Mouse (Mus musculus): ENCODE data around the gene E130114P18Rik. TPM values are rescaled to one million over a fixed set of nuclear protein-coding genes. Genes with fewer than 3 reads are reported as not detected.

Gene E130114P18Rik
- total RNA-seq, 2 experiments from 2014 or later, result not detected

DNA sequence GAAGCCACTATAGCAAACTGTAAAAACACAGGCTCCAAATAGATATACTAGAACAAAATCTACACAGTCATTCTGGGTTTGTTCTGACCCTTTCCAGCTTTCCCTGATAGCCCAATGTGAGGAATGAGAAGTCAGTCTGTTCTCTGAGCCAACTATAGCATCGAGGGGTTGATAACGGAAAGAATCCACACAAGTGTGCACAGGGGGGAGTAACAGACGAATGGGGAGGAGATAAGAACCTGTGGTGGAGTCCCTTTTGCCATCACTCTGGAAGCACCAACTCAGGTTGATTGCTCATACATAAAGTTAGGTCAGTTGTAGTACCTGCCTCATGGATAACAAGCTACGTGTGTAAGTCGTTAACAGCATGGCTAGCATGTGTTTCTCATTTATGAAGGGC, 184.0 kb downstream of the E130114P18Rik start:
- DNase-seq (ENCODE audit: low spot score), result no peak
- intact Hi-C loops (cut with DNase I), result no loop called here

DNA sequence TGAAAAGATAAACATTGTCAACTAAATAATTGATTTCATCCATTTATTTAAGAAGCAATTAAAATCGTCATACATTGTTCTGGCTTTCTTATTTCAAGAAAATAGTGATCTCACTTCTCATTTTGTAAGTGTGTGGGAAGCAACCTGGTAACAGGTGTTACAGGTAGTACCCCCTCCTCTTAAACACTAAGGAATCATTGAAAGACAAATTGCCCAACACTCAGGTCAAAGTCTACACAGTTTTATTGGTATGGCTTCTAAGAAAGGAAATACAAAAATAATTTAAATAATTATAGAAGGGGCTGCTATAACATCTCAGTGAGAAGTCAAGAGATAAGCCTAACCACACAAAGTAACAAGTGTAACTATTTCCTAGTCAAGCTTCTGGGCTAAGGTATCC, 188.1 kb downstream of the E130114P18Rik start:
- intact Hi-C loops (cut with DNase I), result no loop called here
- no peak for DNase-seq (ENCODE audit: low spot score)

DNA sequence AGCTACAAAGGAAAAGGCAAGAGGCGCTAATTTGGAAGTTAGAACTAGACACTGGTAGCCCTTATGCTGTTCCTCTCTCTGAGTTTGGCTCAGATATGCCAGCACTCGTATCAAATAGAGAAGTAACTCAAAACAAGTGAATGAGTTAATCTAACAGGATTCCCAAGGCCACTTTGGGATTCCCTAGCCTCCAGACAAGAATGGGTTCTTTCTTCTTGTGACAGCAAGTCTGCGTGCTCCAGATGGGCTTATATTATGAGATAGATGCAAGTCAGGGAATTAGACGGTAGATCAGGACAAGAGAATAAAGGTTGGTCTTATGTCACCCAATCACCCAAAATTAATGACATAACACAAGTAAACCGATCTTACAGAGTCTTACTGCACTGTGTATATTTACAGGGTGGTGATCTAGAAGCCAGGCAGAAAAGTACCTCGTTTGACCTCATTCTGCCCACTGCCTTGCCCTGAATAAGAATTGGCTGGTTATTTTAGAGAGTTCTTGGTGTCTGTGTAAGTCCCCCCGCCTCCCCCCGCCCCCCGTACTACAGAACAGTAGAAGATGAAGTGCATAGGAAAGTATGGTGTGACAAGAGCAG, 190.4 kb downstream of the E130114P18Rik start:
- DNase-seq (ENCODE audit: low spot score), result no peak
- intact Hi-C loops (cut with DNase I), result no loop called here

DNA sequence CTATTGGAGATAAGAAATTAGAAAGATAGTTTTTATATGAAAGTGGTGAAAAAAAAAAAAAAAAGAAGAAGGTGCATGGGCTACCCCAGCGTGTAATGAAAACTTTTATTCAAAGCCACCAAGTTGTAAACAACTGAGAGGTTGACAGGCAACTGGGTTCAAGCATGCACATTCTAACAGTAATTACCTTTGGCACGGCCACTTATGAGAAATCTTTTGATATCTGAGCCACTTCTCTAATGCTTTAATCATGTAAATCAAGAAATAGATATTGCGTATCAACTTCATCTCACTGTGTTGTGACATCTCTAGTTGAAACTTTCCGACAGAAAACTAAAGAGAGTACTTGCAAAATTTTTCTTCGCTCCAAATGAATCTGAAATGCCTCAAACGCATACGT, 192.7 kb downstream of the E130114P18Rik start:
- intact Hi-C loops (cut with DNase I), result no loop called here
- DNase-seq (ENCODE audit: low spot score), result no peak

DNA sequence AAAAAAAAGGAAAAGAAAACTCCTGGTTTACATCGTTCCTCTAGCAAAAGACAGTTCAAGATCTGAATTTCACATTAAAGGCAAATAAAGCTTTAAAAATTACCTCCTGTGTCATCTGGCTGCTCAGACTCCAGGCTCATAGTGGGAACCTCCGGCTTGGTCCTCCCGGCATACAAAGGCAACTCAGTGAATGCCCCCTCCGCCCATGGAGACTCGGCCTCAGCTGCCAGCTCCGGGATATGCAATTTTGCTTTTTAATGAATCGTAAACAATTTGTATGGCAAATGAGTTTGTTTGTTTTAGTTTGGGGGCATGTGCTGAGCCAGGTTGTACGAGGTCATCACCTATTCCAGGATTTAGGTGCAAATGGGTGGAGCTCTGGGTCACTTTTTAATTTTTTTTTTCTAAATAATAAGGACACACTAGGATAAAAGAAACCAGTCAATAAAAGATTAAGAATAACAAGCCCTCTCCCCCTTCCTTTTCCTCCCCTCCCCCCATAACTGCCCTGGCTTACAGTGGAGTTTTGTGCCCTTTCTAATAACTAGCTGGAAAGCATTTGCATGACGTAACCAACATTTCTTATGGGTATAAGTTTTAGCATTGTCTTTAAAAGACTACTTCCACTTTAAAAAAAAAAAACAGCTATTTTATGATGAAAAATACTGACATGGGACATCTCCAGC, 193.3 kb downstream of the E130114P18Rik start:
- intact Hi-C loops (cut with DNase I), result no loop called here
- no peak for DNase-seq (ENCODE audit: low spot score)

DNA sequence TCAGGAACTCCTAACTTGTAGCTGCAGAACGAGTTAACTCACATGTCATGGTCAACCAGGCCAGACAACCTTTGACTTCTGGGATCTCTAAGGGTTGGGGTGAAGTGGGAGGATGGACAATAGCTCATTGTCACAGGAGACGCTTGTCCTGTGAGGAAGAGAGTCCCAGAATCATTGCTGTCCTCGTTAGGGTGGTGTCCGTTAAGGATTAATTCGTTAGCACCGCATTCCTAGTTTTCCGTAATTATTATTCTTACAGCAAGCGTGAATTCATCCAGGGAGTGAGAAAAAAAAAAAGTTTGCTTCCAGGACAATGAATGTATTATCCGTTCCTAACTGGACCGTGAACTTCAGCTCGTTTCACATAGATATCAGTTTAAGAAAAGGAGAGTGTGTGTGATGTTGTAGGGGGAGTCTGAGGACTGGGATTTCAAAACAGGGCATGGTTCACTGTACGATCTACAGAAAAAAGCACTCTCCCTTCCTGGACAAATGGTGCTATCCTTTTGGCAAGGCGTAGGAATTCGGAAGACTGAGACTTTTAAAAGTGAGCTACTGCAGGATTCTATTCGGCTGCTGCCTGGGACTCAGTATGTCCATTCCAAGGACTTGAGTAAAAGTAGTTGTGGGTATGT, 195.0 kb downstream of the E130114P18Rik start:
- intact Hi-C loops (cut with DNase I), result no loop called here
- no peak for DNase-seq (ENCODE audit: low spot score)

DNA sequence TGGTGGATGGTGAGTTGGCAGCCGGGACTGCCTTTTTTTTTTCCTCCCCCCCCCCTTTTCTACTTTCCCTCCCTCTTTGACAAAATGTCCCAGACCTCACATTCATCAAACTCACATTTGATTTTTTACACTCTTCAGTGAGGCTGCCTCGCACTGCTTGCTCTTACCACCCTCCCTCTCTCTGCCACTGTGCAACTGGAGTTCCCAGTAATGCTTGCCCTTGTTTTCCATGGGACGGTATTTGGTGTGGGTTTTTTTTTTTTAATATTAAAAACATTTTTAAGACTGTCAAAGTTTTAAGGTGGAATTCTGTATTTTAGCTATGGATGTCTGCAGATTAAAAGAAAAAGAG, 195.8 kb downstream of the E130114P18Rik start:
- intact Hi-C loops (cut with DNase I), result no loop called here
- DNase-seq (ENCODE audit: low spot score), result no peak

DNA sequence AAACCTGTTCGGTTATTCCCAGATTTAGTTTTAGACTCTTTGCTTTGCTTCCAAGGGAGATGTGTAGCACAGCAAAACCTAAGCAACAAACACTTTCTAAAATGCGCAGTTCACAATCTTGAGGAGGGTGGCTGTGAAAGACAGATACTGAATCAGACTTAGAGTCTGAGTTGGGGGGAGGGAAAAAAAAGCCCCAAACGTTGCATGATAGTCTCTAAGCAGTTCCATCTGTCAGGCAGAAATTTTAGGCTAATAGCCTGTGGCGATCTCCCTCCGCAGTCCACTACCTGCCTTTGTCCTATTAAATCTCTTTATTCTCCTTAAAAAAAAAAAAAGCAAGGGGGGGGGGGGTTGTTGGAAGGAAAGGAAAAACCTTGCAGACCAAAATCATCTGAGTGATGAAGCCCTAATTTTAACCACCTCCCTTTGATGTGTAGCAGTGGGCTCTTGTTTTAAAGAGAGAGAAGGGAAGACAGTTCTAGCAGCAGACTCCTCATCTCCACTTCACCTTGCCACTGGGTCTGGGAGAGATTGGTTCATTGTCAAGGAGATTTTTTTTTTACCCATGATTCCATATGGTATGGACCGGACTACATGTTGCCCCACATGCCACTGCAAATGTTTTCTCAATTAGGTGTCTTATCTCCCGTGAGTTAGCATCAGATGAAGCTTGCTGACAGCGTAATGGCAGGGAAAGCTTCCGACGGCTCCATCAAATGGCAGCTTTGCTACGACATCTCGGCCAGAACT, 196.4 kb downstream of the E130114P18Rik start:
- DNase-seq (ENCODE audit: low spot score), result no peak
- intact Hi-C loops (cut with DNase I), result no loop called here

DNA sequence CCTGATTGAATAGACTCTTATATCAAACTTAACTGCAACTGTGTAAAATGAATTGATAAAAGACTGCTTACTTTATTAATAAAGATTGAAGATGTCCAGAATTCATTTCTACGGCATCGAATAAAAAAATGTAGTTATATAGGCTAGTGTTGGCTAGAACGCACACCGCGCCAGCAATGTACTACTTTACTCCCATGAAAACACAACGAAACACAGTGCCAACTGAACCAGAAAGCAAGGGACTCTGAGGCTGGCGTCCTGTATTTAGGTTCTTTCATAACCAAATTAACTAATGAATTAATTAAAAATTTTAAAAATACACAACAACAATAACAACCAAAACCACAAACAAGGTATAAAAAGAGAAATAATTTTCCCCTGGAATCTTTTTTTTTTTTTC, 197.0 kb downstream of the E130114P18Rik start:
- intact Hi-C loops (cut with DNase I), result no loop called here
- no peak for DNase-seq (ENCODE audit: low spot score)

DNA sequence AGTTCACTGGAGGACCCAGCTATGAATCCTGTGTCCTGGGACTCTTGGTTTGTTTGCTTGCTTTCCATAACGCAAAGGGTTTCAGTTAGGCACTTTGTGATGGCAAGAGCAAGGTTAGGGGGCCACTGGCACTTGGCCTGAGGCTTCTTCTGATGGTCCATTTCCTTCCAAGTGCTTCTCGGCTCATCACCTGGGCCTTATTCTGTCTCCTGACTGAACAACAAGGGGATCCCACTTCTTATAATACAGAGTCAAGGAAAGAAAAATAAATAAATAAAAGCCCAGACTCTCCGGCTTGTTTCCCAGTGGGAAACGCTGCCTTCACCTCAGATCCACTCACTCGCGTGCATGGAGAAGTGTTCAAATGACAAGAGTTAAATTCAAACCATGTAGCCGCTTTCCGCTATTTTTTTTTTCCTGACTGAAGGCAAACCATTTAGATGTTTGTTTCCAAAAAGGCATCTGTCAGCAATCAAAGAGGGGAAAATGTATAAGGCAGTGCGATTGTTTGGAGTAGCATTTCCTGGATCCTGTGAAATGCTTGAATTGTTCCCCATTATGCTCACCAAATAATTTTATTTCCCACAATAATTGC, 199.2 kb downstream of the E130114P18Rik start:
- intact Hi-C loops (cut with DNase I), result no loop called here
- DNase-seq (ENCODE audit: low spot score), result no peak

DNA sequence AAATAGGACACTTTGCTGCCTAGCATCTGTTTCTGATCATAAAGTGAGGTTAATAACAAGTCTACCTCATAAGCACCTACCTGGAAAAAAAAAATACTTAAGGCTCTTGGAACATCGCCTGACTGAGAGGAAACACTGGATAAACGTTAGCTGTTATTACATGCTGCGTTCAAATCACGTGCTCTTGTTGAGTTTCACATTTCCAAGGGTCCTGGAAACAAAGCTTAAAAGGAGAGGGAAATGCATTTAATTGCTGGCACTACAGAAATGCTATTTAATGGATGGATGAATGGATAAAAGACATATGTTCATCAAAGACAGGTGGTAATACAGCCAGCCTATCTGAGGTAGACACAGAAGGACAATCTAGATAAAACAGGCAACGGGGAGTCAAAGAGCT, 200.4 kb downstream of the E130114P18Rik start:
- DNase-seq (ENCODE audit: low spot score), result no peak
- intact Hi-C loops (cut with DNase I), result no loop called here

DNA sequence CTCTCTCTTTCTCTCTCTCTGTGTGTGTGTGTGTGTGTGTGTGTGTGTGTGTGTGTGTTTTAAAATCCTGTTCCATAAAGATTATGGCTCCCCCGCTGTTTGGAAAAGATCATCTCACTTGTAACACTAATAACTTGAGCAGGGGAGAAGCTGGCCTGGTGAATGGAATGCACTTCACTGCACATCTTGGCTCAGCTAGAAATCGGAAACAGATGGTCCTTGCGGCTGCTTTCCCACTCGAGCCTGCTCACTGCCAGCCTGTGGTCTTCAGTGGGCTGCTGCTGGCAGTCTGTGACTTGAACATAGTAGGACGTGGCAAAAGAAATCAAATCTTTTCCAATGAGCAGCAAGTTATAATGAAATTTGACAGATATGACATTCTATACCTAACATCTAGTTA, 202.4 kb downstream of the E130114P18Rik start:
- intact Hi-C loops (cut with DNase I), result no loop called here
- no peak for DNase-seq (ENCODE audit: low spot score)

DNA sequence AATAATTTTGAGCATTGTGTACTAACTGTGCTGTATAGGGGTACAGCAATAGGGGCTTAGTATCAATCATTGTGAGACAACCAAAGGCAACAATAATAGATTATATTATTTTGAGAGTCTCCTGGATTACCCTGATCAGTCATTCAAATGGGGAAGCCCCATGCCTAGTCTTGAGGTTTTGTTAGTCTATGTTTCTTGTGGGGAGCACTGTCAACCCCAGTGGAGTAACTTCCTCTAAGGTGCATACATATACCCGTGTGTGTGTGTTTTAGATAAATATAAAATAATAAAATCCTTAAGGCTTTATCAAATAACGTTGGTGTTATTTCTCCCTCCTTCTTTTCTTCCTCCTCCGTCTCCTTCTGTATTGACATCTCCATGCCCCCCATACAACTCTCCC, 208.6 kb downstream of the E130114P18Rik start:
- no peak for DNase-seq (ENCODE audit: low spot score)

DNA sequence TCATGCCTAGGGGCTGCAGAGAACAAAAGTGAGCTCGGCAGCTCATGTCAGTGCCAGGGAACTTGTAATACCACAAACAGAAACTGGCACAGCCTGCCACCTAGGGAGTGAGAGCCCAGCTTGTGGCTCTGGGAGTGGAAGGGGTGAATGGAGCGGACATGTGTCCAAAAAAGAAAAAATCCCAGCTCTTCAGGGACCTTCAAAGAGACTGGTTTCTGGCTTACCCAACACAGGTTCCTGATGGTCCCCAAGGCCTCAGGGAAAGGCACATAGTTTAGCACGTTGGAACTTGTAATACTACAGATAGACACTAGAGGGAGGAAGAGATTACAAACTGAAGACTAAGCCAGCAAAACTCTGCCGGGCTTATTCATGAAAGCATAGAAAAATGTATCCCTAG, 213.2 kb downstream of the E130114P18Rik start:
- intact Hi-C loops (cut with DNase I), result loop anchor here (1.0 to 10.0 kb wide), 5 partner anchors 181 to 880 kb away; no protein-coding TSS in a partner anchor
- no peak for DNase-seq (ENCODE audit: low spot score)

More for the DNA sequence above, 208.6 kb downstream of the E130114P18Rik start:
- intact Hi-C loops (cut with DNase I), result loop anchor here (10.0 kb wide), 3 partner anchors 445 to 875 kb away; no protein-coding TSS in a partner anchor

DNA sequence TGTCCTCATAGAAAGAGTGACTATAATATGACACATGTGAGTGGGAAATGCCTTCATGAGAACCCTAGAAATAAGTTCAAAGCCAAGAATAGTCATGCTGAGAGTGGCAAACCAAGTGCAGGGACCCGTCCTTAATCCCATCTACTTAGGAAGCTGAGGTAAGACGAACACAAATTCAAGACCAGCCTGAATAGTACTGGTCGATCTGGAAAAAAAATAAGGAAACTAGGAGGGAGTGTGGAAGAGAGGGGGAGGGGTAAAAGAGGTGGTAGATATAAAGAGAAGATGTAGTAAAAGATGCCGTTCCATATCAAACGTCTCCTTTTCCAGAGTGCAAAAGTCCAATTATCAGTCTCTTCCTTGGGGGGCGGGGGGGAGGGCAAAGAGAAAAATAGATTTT, 213.7 kb downstream of the E130114P18Rik start:
- no peak for DNase-seq (ENCODE audit: low spot score)
- intact Hi-C loops (cut with DNase I), result loop anchor here (5.0 to 10.0 kb wide), 4 partner anchors 451 to 881 kb away; no protein-coding TSS in a partner anchor

DNA sequence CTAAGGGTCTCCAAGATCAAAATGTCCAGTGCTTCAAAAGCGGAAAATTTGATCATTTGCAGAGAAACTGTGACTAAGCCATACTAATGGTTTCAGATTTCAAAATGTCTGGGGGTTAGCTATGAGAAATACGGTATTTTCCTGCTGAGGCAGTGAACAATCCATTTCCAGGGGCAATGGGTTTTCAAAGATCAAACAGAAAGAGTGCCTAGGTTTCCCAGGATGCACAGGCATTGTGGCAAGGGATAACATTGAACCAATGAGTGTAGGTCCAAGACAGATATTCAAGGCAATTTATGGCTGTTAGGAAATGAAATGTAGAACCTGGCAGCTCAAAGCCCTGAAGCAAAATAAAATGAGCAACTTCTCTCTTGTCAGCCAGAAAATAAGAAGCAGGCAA, 220.3 kb downstream of the E130114P18Rik start:
- intact Hi-C loops (cut with DNase I), result no loop called here
- no peak for DNase-seq (ENCODE audit: low spot score)

DNA sequence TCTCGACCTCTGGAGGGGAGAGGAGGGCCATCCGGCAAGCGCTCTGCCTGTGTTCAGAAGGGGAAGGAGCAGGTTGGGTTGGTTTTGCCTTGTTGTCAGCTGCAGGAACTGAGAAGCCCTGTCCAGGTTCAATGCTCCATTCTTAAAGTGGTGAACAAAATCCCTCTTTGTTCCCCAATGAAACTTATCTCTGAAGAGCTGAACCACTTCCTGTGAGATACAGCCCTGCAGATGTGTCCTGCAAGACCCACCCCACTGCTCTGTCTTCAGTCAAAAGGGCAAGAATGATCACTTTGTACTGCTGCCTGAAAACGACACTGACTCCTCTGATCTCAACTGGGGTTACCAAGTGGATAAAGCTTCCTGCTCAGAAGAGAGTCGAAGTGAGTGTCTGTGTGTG, 233.9 kb downstream of the E130114P18Rik start:
- DNase-seq (ENCODE audit: low spot score), result no peak
- intact Hi-C loops (cut with DNase I), result no loop called here

DNA sequence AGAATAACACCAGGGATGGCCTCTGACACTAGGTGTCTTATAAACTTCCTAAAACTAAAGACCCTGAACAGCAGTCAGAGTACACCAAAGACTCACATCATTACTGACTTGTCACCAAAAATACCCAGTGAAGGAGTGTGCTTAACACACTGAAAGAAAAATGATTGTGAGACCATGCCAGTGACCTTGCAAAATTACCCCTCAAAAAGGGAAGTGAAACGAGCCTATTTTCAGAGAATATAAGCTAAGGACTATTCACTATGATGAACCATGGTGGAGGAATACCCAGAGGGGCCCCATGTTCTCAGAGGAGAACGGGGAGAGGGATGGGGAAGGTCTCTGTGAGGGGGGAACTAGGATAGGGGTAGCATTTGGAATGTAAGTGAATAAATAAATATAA, 245.8 kb downstream of the E130114P18Rik start:
- intact Hi-C loops (cut with DNase I), result no loop called here
- no peak for DNase-seq (ENCODE audit: low spot score)

DNA sequence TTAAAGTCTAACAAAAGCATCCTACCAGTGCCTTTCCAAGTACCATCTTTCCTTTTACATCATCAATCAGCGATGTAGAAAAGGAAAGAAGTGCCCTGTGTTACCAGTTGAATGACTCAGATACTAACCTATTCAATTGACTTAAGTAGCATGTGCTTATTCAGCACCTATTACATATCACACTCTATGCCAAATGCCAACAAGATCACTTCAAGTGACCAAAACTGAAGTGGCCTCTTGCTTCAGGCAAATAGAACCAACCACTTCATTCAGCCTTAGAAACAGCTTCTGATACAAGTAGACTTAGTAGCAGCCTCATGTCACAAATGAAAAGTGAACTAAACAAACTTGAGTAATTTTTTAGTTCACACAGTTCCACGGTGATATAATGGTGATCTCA, 249.4 kb downstream of the E130114P18Rik start:
- intact Hi-C loops (cut with DNase I), result no loop called here

More for the DNA sequence above, 249.4 kb downstream of the E130114P18Rik start:
- no peak for DNase-seq (ENCODE audit: low spot score)

Measured in heart, postnatal 25 days (tissue).